Mouse (Mus musculus): Measurements from ENCODE around the gene Uba52. TPM values are rescaled to one million over a fixed set of nuclear protein-coding genes. Genes with fewer than 3 reads are reported as not detected.
A peak's percentile ranks its signal among the peaks of the same experiment; 100 is the strongest.

Gene Uba52
- polyA plus RNA-seq, 1 experiment from 2014 or later: 877 TPM

GRCm38 (mm10) chr8:70509281-70509952 is 1.2 kb downstream of the Uba52 start:
- Histone ChIP-seq H3K27me3 (ENCODE audit: low read depth, poor library complexity, severe bottlenecking) (no peaks in the 10 kb centered on the region; the same call in 1 of the 2 replicates), H3K9me3 (replicated peaks) (no peaks in the 10 kb centered on the region), H3K36me3 (peaks cover 53% of the 10 kb centered on the region), H3K27ac (peak overlapping the region; percentile 97), H3K4me3 (peak overlapping the region; percentile 98), H3K4me1 (peaks cover 30% of the 10 kb centered on the region)
- WGBS: 11% methylated on average over 25 of the region's 25 CpGs
- DNase-seq (ENCODE audit: low spot score): no peak

GRCm38 (mm10) chr8:70507027-70507393 is 3.6 kb downstream of the Uba52 start:
- peaks cover 13% of the 10 kb centered on the region for H3K27me3 ChIP-seq (ENCODE audit: low read depth, poor library complexity, severe bottlenecking)
- no peak overlapping the region for H3K27ac ChIP-seq
- H3K36me3 ChIP-seq: peaks cover 37% of the 10 kb centered on the region
- WGBS: 45% methylated on average over 5 of the region's 5 CpGs
- no peaks in the 10 kb centered on the region for H3K9me3 ChIP-seq (replicated peaks)
- peak overlapping the region; percentile 77 for H3K4me3 ChIP-seq
- DNase-seq (ENCODE audit: low spot score): no peak
- H3K4me1 ChIP-seq: peaks cover 54% of the 10 kb centered on the region

DNA sequence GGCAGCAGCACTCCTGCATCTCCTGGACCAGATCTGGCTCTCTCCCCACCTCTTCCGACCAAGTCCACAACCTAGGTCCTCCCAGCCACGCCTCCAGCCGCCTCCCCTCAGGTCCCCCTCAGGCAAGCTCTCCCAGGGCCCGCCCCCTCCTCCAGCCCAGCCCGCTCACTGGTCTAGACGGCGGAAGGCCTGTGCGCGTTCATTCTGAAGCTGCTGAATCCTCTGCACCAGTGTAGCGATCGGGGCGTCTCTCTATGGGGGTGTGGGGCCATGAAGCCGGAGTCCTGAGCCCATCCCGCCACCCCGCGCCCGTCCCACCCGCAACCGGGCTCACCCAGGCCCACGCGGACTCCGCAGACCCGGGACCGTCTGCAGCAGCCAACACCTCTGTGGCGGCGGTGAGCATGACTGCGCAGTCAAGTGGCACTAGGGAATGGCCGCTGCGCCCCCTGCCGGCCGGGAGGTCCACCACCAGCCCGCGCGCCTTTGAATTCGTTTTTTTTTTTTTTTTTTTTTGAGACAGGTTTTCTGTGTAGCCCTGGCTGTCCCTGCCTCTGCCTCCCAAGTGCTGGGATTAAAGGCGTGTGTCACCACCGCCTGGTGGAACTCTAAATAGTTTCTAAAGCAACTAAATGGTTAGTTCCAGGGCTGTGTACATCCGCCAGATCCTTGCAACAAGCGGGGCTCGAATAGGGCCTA is 4.1 kb downstream of the Uba52 start, which contains the start of gene Rex1bd:
Gene Rex1bd (minus strand): TSS at position 425 of the 699 bp plus-strand sequence.
- DNase-seq (ENCODE audit: low spot score): peak; percentile 99
- Histone ChIP-seq H3K4me3 (peak within 1 kb of the TSS; percentile 77), H3K36me3 (peaks cover 33% of the 10 kb centered on the region), H3K27ac (peak within 1 kb of the TSS; percentile 97), H3K9me3 (replicated peaks) (no peaks in the 10 kb centered on the region), H3K4me1 (peaks cover 59% of the 10 kb centered on the region), H3K27me3 (ENCODE audit: low read depth, poor library complexity, severe bottlenecking) (peaks cover 18% of the 10 kb centered on the region)
- WGBS: 2% methylated on average over 40 of the region's 40 CpGs

- WGBS: 35% methylated on average over 32 of the region's 32 CpGs
- H3K4me1 ChIP-seq: peaks cover 66% of the 10 kb centered on the region
- peaks cover 33% of the 10 kb centered on the region for H3K36me3 ChIP-seq
- peak overlapping the region; percentile 97 for H3K27ac ChIP-seq
- H3K9me3 ChIP-seq (replicated peaks): no peaks in the 10 kb centered on the region
- peaks cover 25% of the 10 kb centered on the region for H3K27me3 ChIP-seq (ENCODE audit: low read depth, poor library complexity, severe bottlenecking)
- DNase-seq (ENCODE audit: low spot score): no peak
- H3K4me3 ChIP-seq: peak overlapping the region; percentile 77
These were observed 4.8 kb downstream of the Uba52 start for GRCm38 (mm10) chr8:70505698-70506327.

GRCm38 (mm10) chr8:70504851-70505250 is 5.8 kb downstream of the Uba52 start:
- peak; percentile 87 for DNase-seq (ENCODE audit: low spot score)
- Histone ChIP-seq H3K4me1 (peaks cover 76% of the 10 kb centered on the region), H3K36me3 (peaks cover 40% of the 10 kb centered on the region), H3K9me3 (replicated peaks) (no peaks in the 10 kb centered on the region), H3K27me3 (ENCODE audit: low read depth, poor library complexity, severe bottlenecking) (peaks cover 34% of the 10 kb centered on the region), H3K4me3 (peak overlapping the region; percentile 77), H3K27ac (peak overlapping the region; percentile 97)
- WGBS: 61% methylated on average over 3 of the region's 3 CpGs

DNA sequence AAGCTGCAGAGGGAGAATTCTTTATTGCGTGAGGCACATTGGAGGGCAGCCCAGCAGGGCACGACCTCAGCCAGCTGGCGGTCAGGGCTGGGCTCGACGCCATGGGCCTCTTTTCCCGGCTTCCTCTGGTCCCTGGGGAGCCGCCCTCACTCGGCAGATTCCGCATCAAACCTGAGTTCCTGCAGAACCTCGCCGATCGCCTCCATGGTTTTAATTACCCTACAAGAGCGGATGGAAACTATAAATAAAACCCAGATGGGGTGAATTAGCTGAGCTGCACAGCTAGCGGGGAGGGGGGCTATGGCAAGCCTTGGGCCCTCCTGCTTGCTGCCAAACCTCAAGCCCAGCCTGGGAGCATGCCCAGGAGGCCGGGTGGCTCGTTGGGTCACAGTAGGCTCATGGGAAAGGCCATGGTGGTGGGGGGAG is 6.3 kb downstream of the Uba52 start:
- WGBS: 20% methylated on average over 16 of the region's 16 CpGs
- H3K27me3 ChIP-seq (ENCODE audit: low read depth, poor library complexity, severe bottlenecking): peaks cover 40% of the 10 kb centered on the region
- DNase-seq (ENCODE audit: low spot score): peak; percentile 84

DNA sequence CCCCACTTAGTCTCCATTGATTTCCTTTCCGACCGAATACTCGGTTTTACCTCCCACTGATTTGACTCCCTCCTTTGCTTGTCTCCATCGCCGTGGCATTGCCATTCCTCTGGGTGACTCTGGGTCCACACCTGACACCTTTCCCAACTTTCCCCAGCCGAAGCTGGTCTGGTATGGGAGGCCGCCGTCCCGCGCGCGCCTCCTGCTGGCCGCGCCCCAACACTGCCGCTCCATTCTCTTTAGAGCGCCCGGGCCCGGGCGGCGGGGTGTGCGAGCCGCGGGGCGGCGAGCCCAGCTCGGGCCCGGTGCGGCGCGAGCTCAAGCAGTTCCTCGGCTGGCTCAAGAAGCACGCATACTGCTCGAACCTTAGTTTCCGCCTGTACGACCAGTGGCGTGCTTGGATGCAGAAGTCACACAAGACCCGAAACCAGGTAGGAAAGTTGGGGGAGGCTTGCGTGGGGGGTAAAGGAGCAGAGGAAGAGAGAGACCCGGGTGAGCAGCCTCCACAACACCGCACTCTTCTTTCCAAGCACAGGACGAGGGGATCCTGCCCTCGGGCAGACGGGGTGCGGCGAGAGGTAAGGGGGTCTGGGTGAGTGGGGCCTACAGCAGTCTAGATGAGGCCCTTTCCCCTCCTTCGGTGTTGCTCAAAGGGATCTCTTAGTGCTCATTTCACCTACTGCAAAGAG is 7.4 kb downstream of the Uba52 start:
- H3K9me3 ChIP-seq (replicated peaks): no peaks in the 10 kb centered on the region
- H3K27me3 ChIP-seq (ENCODE audit: low read depth, poor library complexity, severe bottlenecking): peaks cover 51% of the 10 kb centered on the region
- 12% methylated on average over 46 of the region's 46 CpGs for WGBS
- H3K4me1 ChIP-seq: peaks cover 80% of the 10 kb centered on the region
- peak overlapping the region; percentile 82 for H3K27ac ChIP-seq
- peak overlapping the region; percentile 33 for H3K4me3 ChIP-seq
- peaks cover 43% of the 10 kb centered on the region for H3K36me3 ChIP-seq
- DNase-seq (ENCODE audit: low spot score): peak; percentile 84

More for the DNA sequence above, 6.3 kb downstream of the Uba52 start:
- Histone ChIP-seq H3K9me3 (replicated peaks) (no peaks in the 10 kb centered on the region), H3K4me1 (peaks cover 80% of the 10 kb centered on the region), H3K4me3 (peak overlapping the region; percentile 33), H3K36me3 (peaks cover 44% of the 10 kb centered on the region), H3K27ac (peak overlapping the region; percentile 82)

GRCm38 (mm10) chr8:70502540-70502939 is 8.1 kb downstream of the Uba52 start:
- peaks cover 37% of the 10 kb centered on the region for H3K36me3 ChIP-seq
- peak overlapping the region; percentile 72 for H3K27ac ChIP-seq
- DNase-seq (ENCODE audit: low spot score): no peak
- 27% methylated on average over 12 of the region's 12 CpGs for WGBS
- peaks cover 57% of the 10 kb centered on the region for H3K27me3 ChIP-seq (ENCODE audit: low read depth, poor library complexity, severe bottlenecking)
- H3K4me3 ChIP-seq: peak overlapping the region; percentile 36
- no peaks in the 10 kb centered on the region for H3K9me3 ChIP-seq (replicated peaks)
- peaks cover 80% of the 10 kb centered on the region for H3K4me1 ChIP-seq

GRCm38 (mm10) chr8:70501820-70502529 is 8.6 kb downstream of the Uba52 start:
- Histone ChIP-seq H3K27ac (peak overlapping the region; percentile 72), H3K27me3 (ENCODE audit: low read depth, poor library complexity, severe bottlenecking) (peaks cover 63% of the 10 kb centered on the region), H3K4me1 (peaks cover 81% of the 10 kb centered on the region), H3K36me3 (peaks cover 32% of the 10 kb centered on the region), H3K4me3 (peak overlapping the region; percentile 36), H3K9me3 (replicated peaks) (no peaks in the 10 kb centered on the region)
- DNase-seq (ENCODE audit: low spot score): peak; percentile 64
- 10% methylated on average over 23 of the region's 23 CpGs for WGBS

DNA sequence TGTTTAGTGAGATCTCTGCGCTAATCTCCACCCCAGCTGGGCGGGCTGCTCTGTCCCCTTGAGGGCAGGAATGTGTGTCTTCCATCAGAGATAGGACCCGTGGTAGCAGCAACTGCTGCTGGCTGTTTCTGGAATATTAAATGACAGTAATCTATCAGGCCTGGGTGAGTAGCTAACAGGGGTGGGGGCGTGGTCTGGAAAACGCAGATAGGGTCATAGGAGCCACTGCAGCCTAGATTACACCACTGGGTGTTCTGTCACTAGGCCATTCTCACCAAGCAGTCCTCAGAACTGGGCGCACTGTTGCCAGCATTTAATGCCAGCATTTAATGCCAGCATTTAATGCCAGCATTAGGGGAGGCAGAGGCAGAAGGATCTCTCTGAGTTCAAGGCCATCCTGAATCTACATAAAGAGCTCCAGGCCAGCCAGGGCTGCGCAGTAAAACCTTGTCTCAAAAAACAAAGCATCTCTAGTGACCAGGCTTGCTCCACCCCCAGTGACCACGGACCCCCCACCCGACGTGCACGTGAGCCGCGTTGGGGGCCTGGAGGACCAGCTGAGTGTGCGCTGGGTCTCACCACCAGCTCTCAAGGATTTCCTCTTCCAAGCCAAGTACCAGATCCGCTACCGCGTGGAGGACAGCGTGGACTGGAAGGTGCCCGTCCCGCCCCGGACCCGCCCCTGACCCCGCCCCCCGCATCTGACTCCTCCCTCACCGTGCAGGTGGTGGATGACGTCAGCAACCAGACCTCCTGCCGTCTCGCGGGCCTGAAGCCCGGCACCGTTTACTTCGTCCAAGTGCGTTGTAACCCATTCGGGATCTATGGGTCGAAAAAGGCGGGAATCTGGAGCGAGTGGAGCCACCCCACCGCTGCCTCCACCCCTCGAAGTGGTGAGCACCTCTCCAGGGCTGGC is 10.0 kb downstream of the Uba52 start:
- no peaks in the 10 kb centered on the region for H3K9me3 ChIP-seq (replicated peaks)
- peak overlapping the region; percentile 58 for H3K27ac ChIP-seq
- whole genome bisulfite sequencing: 10% methylated on average over 39 of the region's 39 CpGs
- H3K27me3 ChIP-seq (ENCODE audit: low read depth, poor library complexity, severe bottlenecking): peaks cover 76% of the 10 kb centered on the region
- DNase-seq (ENCODE audit: low spot score): peak; percentile 61
- H3K4me3 ChIP-seq: peak overlapping the region; percentile 37
- peaks cover 34% of the 10 kb centered on the region for H3K36me3 ChIP-seq
- peaks cover 87% of the 10 kb centered on the region for H3K4me1 ChIP-seq

DNA sequence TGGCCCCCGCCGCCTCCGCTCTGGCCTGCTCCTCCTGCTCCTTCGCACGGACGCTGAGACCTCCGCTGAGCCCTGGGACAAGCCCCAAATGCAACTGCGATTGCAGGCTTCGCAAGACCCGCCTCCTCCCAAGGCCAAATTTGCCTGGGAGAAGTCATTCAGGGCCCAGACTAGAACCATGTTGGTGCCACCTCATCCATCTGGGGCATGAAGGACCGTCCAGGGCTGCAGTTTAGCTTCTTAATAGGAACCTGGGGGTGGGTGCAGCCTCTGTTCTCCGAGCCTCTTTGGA is 14.9 kb downstream of the Uba52 start:
- peaks cover 87% of the 10 kb centered on the region for H3K4me1 ChIP-seq
- peaks cover 28% of the 10 kb centered on the region for H3K36me3 ChIP-seq
- DNase-seq (ENCODE audit: low spot score): no peak
- no peaks in the 10 kb centered on the region for H3K9me3 ChIP-seq (replicated peaks)
- peaks cover 99% of the 10 kb centered on the region for H3K27me3 ChIP-seq (ENCODE audit: low read depth, poor library complexity, severe bottlenecking)
- H3K4me3 ChIP-seq: peak overlapping the region; percentile 76
- peak overlapping the region; percentile 94 for H3K27ac ChIP-seq
- WGBS: 5% methylated on average over 12 of the region's 12 CpGs
